Mouse (Mus musculus) testis, adult 2 months (tissue): ENCODE measurements around the gene Olfr620.

Experiments
- CTCF ChIP-seq: fragments of 200-500 bp; IDR thresholded peaks from 2 replicates; pipeline ENCODE4 v1.5.1; 2012; ENCODE audit warnings: low read depth, mild to moderate bottlenecking, inconsistent platforms, low read length, moderate library complexity; ENCODE audit not compliant: control insufficient read depth, insufficient read depth, insufficient replicate concordance
- POLR2A ChIP-seq: fragments of 200-500 bp; IDR thresholded peaks from 2 replicates; pipeline ENCODE4 v1.6.1; 2012; ENCODE audit warnings: low read depth, mild to moderate bottlenecking, inconsistent platforms, low read length, moderate library complexity; ENCODE audit not compliant: control insufficient read depth

DNA sequence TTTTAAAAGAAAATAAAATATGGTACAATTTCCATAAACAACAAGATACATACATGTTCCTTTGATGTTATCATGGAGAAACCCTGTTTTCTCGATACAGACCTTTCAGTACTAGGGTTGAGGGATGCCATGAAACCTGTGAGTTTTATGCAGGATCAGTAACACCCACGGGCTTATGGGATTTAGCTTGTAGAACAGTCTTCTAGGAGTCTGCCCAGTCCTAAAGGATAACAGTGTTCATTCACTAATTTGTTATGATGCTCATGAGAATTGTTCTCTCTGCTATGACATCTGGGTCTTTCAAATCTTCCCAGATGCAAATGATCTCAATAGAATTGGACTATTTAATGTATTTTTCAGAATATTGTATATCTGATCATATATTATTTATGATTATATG lies at the start of gene Olfr620:
- TF ChIP-seq CTCF (no peak), POLR2A (no peak)
